Mouse (Mus musculus) thymus, adult 2 months (tissue): ENCODE results near the gene Prkce.

ENCODE experiments used
- CTCF ChIP-seq: fragments of 200-500 bp; IDR thresholded peaks from 2 replicates; pipeline ENCODE4 v1.5.1; 2012; ENCODE audit warnings: mild to moderate bottlenecking, control low read depth, low read length, moderate library complexity, borderline replicate concordance; ENCODE audit not compliant: control insufficient read depth, poor library complexity, insufficient read depth; ENCODE audit errors: extremely low read depth
- POLR2A ChIP-seq: fragments of 200-500 bp; IDR thresholded peaks from 2 replicates; pipeline ENCODE4 v1.6.1; 2012; ENCODE audit warnings: mild to moderate bottlenecking, low read length, control low read depth, moderate library complexity; ENCODE audit not compliant: control insufficient read depth, poor library complexity, insufficient read depth; ENCODE audit errors: extremely low read depth

DNA sequence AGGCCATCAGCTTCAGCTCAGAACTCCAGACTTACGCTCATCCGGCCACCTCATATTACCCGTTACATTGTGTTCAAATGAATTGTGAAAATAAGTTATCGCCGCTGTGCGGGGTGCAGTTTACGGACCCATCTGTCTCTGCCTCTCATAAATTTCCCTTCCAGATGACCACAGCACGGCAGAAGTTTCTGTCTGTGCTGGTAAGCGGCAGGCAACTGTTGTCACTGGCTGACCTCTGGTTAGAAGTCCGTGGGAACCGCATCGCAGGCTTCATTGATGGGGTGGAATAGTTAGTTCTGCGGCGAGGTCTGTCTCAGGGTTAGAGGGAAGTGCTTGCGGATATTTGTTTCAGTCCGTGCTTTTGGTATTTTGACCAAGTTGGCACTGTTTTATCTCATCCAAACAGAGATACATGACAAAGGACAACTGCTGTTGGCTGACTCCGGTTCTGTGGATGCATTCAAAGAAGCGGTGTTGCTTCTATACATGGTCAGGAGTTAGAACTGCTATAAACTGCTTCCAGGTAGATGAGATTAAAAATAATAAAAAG lies 372.4 kb downstream of the Prkce start:
- TF ChIP-seq CTCF (no peak), POLR2A (no peak)
